Mouse (Mus musculus): Measurements from ENCODE around the gene Krt15.

- TF ChIP-seq GATA1 (IDR thresholded peaks at IDR 0.05; ENCODE audit: borderline replicate concordance, low read length) (no peak), FLI1 (IDR thresholded peaks at IDR 0.05; ENCODE audit: low read length) (no peak)
Observed at GRCm38 (mm10) chr11:100139391-100139790, 3.7 kb upstream of the Krt15 start.
